15 mouse cellular contexts compared by ENCODE assay signal in genomic region chr11:113731945-113732612, GRCm38 (mm10). TPM values are rescaled to one million over a fixed set of nuclear protein-coding genes. Genes with fewer than 3 reads are reported as not detected.
A peak's percentile ranks its signal among the peaks of the same experiment; 100 is the strongest.
DNase-seq lines count a peak whose midpoint lies in the region; ATAC-seq and TF ChIP-seq lines count a peak whose summit lies in the region.
"Had no signal": no experiment of that assay in that cellular context is flagged by ENCODE, and none has a peak within 500 bp of the region (broad histone marks: within the 10 kb centered on the region; RNA-seq: fewer than 3 reads in every experiment).

No protein-coding gene starts in this region.

- H3K9me3 ChIP-seq in heart, embryonic 11.5 days (replicated peaks; ENCODE audit: control insufficient read depth, low read length), result no peaks in the 10 kb centered on the region
- H3K9me3 ChIP-seq in neural tube, embryonic 12.5 days, result no peaks in the 10 kb centered on the region
- no peaks in the 10 kb centered on the region for H3K9me3 ChIP-seq in neural tube, embryonic 15.5 days (replicated peaks)
- no peaks in the 10 kb centered on the region for H3K9me3 ChIP-seq in stomach, postnatal 0 days (ENCODE audit: control insufficient read depth, low read length)
- no peaks in the 10 kb centered on the region for H3K9me3 ChIP-seq in heart, embryonic 12.5 days (replicated peaks)
- H3K9me3 ChIP-seq: heart, embryonic 10.5 days; midbrain, embryonic 13.5 days had no signal

- no peak overlapping the region for H3K27ac ChIP-seq in heart, adult 2 months
- H3K27ac ChIP-seq in heart, embryonic 11.5 days (ENCODE audit: low read depth, low read length), result no peak overlapping the region
- H3K27ac ChIP-seq in layer of hippocampus, adult 2 months, result 0 out of 2 replicates have a peak overlapping the region, but pooled peaks have one; percentile 14
- no peak overlapping the region for H3K27ac ChIP-seq in neural tube, embryonic 12.5 days
- H3K27ac ChIP-seq in neural tube, embryonic 15.5 days (replicated peaks), result no peak overlapping the region
- peak overlapping the region; percentile 31; the same call in 1 of the 2 replicates for H3K27ac ChIP-seq in stomach, postnatal 0 days (replicated peaks)
- no peak overlapping the region for H3K27ac ChIP-seq in heart, embryonic 12.5 days (ENCODE audit: poor library complexity, severe bottlenecking)
- H3K27ac ChIP-seq: midbrain, embryonic 13.5 days had no signal

- peaks cover 28% of the 10 kb centered on the region for H3K4me1 ChIP-seq in heart, adult 2 months (ENCODE audit: control insufficient read depth, insufficient read depth, low read length)
- peaks cover 35% of the 10 kb centered on the region for H3K4me1 ChIP-seq in heart, embryonic 11.5 days (ENCODE audit: control insufficient read depth, insufficient read depth, low read length)
- H3K4me1 ChIP-seq in neural tube, embryonic 12.5 days, result peaks cover 45% of the 10 kb centered on the region
- peaks cover 60% of the 10 kb centered on the region for H3K4me1 ChIP-seq in neural tube, embryonic 15.5 days
- peaks cover 22% of the 10 kb centered on the region for H3K4me1 ChIP-seq in stomach, postnatal 0 days (replicated peaks; ENCODE audit: control insufficient read depth, insufficient read depth)
- peaks cover 59% of the 10 kb centered on the region for H3K4me1 ChIP-seq in heart, embryonic 12.5 days (replicated peaks)

- no peaks in the 10 kb centered on the region for H3K36me3 ChIP-seq in heart, adult 2 months (ENCODE audit: control insufficient read depth, insufficient read depth, low read length)
- H3K36me3 ChIP-seq in heart, embryonic 11.5 days (ENCODE audit: control insufficient read depth, insufficient read depth, low read length), result peaks cover 13% of the 10 kb centered on the region
- H3K36me3 ChIP-seq in neural tube, embryonic 12.5 days, result peaks cover 24% of the 10 kb centered on the region
- peaks cover 23% of the 10 kb centered on the region for H3K36me3 ChIP-seq in neural tube, embryonic 15.5 days
- peaks cover 18% of the 10 kb centered on the region; the same call in 1 of the 2 replicates for H3K36me3 ChIP-seq in stomach, postnatal 0 days (ENCODE audit: control insufficient read depth, insufficient read depth, low read length)
- H3K36me3 ChIP-seq in heart, embryonic 12.5 days, result peaks cover 24% of the 10 kb centered on the region

- no peak for ATAC-seq in heart, embryonic 11.5 days (replicated peaks; ENCODE audit: insufficient number of reproducible peaks, low FRiP score, low TSS enrichment)
- ATAC-seq in neural tube, embryonic 12.5 days (ENCODE audit: low FRiP score, low read depth), result no peak
- ATAC-seq in neural tube, embryonic 15.5 days (ENCODE audit: low FRiP score), result no peak
- no peak for ATAC-seq in stomach, postnatal 0 days (ENCODE audit: low FRiP score, low TSS enrichment)
- ATAC-seq in heart, embryonic 12.5 days (ENCODE audit: insufficient number of reproducible peaks, low FRiP score), result no peak
- ATAC-seq: midbrain, embryonic 13.5 days had no signal

- H3K4me2 ChIP-seq in heart, embryonic 11.5 days, result no peak overlapping the region
- no peak overlapping the region for H3K4me2 ChIP-seq in neural tube, embryonic 12.5 days (replicated peaks)
- no peak overlapping the region for H3K4me2 ChIP-seq in neural tube, embryonic 15.5 days
- no peak overlapping the region for H3K4me2 ChIP-seq in stomach, postnatal 0 days (replicated peaks; ENCODE audit: low read depth)
- no peak overlapping the region for H3K4me2 ChIP-seq in heart, embryonic 12.5 days
- H3K4me2 ChIP-seq: midbrain, embryonic 13.5 days had no signal

- H3K4me3 ChIP-seq in heart, adult 2 months, result no peak overlapping the region
- H3K4me3 ChIP-seq in heart, embryonic 11.5 days (ENCODE audit: low read depth, low read length), result no peak overlapping the region
- no peak overlapping the region for H3K4me3 ChIP-seq in layer of hippocampus, adult 2 months
- no peak overlapping the region for H3K4me3 ChIP-seq in neural tube, embryonic 12.5 days
- no peak overlapping the region for H3K4me3 ChIP-seq in neural tube, embryonic 15.5 days (replicated peaks)
- no peak overlapping the region for H3K4me3 ChIP-seq in stomach, postnatal 0 days (ENCODE audit: low read depth, low read length)
- no peak overlapping the region for H3K4me3 ChIP-seq in heart, embryonic 12.5 days
- H3K4me3 ChIP-seq: heart, embryonic 10.5 days; midbrain, embryonic 13.5 days had no signal

- no peak for DNase-seq in heart, adult 2 months
- DNase-seq in layer of hippocampus, adult 2 months (ENCODE audit: low spot score in 2 of 2), result no peak
- no peak for DNase-seq in layer of hippocampus, postnatal 10 days (ENCODE audit: low spot score in 2 of 2)
- DNase-seq in stomach, postnatal 0 days (ENCODE audit: low spot score), result no peak
- DNase-seq: cerebellum, postnatal 14 days; gastrocnemius, postnatal 25 days; lung, postnatal 4 days had no signal

- no peaks in the 10 kb centered on the region; the same call in 1 of the 2 replicates for H3K79me2 ChIP-seq in heart, adult 2 months (replicated peaks; ENCODE audit: control insufficient read depth, insufficient read depth, low read length)

- no peak for TF ChIP-seq POLR2A in heart, adult 2 months (IDR thresholded peaks at IDR 0.05; ENCODE audit: insufficient read depth, low read depth, low read length)

- no peak for TF ChIP-seq EP300 in heart, adult 2 months (IDR thresholded peaks at IDR 0.05; ENCODE audit: insufficient read depth, low read depth, low read length)
- TF ChIP-seq EP300 in stomach, postnatal 0 days (optimal IDR thresholded peaks at IDR 0.05), result no peak

- intact Hi-C loops in heart, adult 2 months (cut with DNase I), result no loop called here

- 95% methylated on average over 10 of the region's 10 CpGs for WGBS in heart, adult 2 months
- 91% methylated on average over 10 of the region's 10 CpGs for WGBS in heart, embryonic 11.5 days (ENCODE audit: insufficient replicate concordance)
- whole genome bisulfite sequencing in neural tube, embryonic 12.5 days, result 94% methylated on average over 10 of the region's 10 CpGs
- 92% methylated on average over 10 of the region's 10 CpGs for WGBS in neural tube, embryonic 15.5 days
- 76% methylated on average over 10 of the region's 10 CpGs for WGBS in stomach, postnatal 0 days
- WGBS in heart, embryonic 12.5 days, result 90% methylated on average over 10 of the region's 10 CpGs

- TF ChIP-seq CTCF in heart, adult 2 months (IDR thresholded peaks at IDR 0.05), result peak; percentile 43
- peak; percentile 55 for TF ChIP-seq CTCF in layer of hippocampus, adult 2 months (conservative IDR thresholded peaks at IDR 0.05)
- TF ChIP-seq CTCF in stomach, postnatal 0 days (IDR thresholded peaks at IDR 0.05; ENCODE audit: low read depth), result peak; percentile 44

- H3K27me3 ChIP-seq in heart, adult 2 months (ENCODE audit: control insufficient read depth, insufficient read depth, low read length), result no peaks in the 10 kb centered on the region
- no peaks in the 10 kb centered on the region for H3K27me3 ChIP-seq in heart, embryonic 11.5 days (ENCODE audit: control insufficient read depth, insufficient read depth, low read length)
- H3K27me3 ChIP-seq in neural tube, embryonic 12.5 days (replicated peaks), result no peaks in the 10 kb centered on the region
- H3K27me3 ChIP-seq in neural tube, embryonic 15.5 days (replicated peaks), result no peaks in the 10 kb centered on the region
- no peaks in the 10 kb centered on the region for H3K27me3 ChIP-seq in stomach, postnatal 0 days (ENCODE audit: control insufficient read depth, insufficient read depth, low read length)
- no peaks in the 10 kb centered on the region for H3K27me3 ChIP-seq in heart, embryonic 12.5 days (replicated peaks)
- H3K27me3 ChIP-seq: midbrain, embryonic 13.5 days had no signal

- no peak overlapping the region for H3K9ac ChIP-seq in heart, adult 2 months (ENCODE audit: low read depth, low read length)
- H3K9ac ChIP-seq in heart, embryonic 11.5 days (ENCODE audit: low read depth, low read length), result no peak overlapping the region
- H3K9ac ChIP-seq in neural tube, embryonic 12.5 days, result 0 out of 2 replicates have a peak overlapping the region, but pooled peaks have one; percentile 21
- no peak overlapping the region for H3K9ac ChIP-seq in neural tube, embryonic 15.5 days (replicated peaks)
- no peak overlapping the region for H3K9ac ChIP-seq in stomach, postnatal 0 days (ENCODE audit: low read length)
- H3K9ac ChIP-seq in heart, embryonic 12.5 days, result no peak overlapping the region

RNA-seq across cellular contexts. Expression of gene Cdc42ep4, which starts 19.6 kb away (rescaled TPM):
- 10 to 100 TPM; 20.6 to 23.2 TPM for total RNA-seq in heart, adult 2 months (2021)
- polyA plus RNA-seq in heart, adult 2 months (2012; rRNA removed), result 12.3 and 12.9 TPM in 2 replicates
- polyA plus RNA-seq in heart, embryonic 11.5 days (2014; fragmentation: Nextera tagmentation; extraction: Ambion mirVana), result 18.4 and 19.3 TPM in 2 replicates
- 10 to 100 TPM; 30.5 to 35.2 TPM for total RNA-seq in layer of hippocampus, adult 2 months (2021)
- 10 to 100 TPM; 43.2 to 47.6 TPM for total RNA-seq in layer of hippocampus, postnatal 10 days (2021)
- 95.8 TPM in 2 replicates for polyA plus RNA-seq in neural tube, embryonic 12.5 days (2016; fragmentation: Nextera tagmentation; extraction: Ambion mirVana)
- polyA plus RNA-seq in neural tube, embryonic 15.5 days (2015; fragmentation: Nextera tagmentation; extraction: Ambion mirVana), result 58.1 and 58.6 TPM in 2 replicates
- 28.9 and 30.6 TPM in 2 replicates for polyA plus RNA-seq in stomach, postnatal 0 days (2015; fragmentation: Nextera tagmentation; extraction: Ambion mirVana)
- polyA plus RNA-seq in heart, embryonic 12.5 days (2016; fragmentation: Nextera tagmentation; extraction: Ambion mirVana), result 23.2 and 24.3 TPM in 2 replicates

RNA-seq across cellular contexts. Expression of gene Cpsf4l, which starts 22.3 kb away (rescaled TPM):
- not detected for total RNA-seq in heart, adult 2 months (2021)
- 0.18 TPM in 1 of 2 replicates, not detected in the other for polyA plus RNA-seq in heart, adult 2 months (2012; rRNA removed)
- polyA plus RNA-seq in heart, embryonic 11.5 days (2014; fragmentation: Nextera tagmentation; extraction: Ambion mirVana), result 0.23 and 0.30 TPM in 2 replicates
- total RNA-seq in layer of hippocampus, adult 2 months (2021), result not detected
- total RNA-seq in layer of hippocampus, postnatal 10 days (2021), result not detected
- 0.38 and 0.59 TPM in 2 replicates for polyA plus RNA-seq in neural tube, embryonic 12.5 days (2016; fragmentation: Nextera tagmentation; extraction: Ambion mirVana)
- polyA plus RNA-seq in neural tube, embryonic 15.5 days (2015; fragmentation: Nextera tagmentation; extraction: Ambion mirVana), result 0.27 and 10.0 TPM in 2 replicates
- 0.16 and 0.19 TPM in 2 replicates for polyA plus RNA-seq in stomach, postnatal 0 days (2015; fragmentation: Nextera tagmentation; extraction: Ambion mirVana)
- polyA plus RNA-seq in heart, embryonic 12.5 days (2016; fragmentation: Nextera tagmentation; extraction: Ambion mirVana), result not detected in 2 replicates
- total RNA-seq: gastrocnemius, postnatal 25 days; hematopoietic stem cell, adult 5-6 weeks; left cerebral cortex, postnatal 10 days had no signal

RNA-seq across cellular contexts. Expression of gene D11Wsu47e, which starts 47.9 kb away (rescaled TPM):
- total RNA-seq in heart, adult 2 months (2021), result 1 to 10 TPM; 5.8 to 6.4 TPM
- 4.7 and 7.8 TPM in 2 replicates for polyA plus RNA-seq in heart, adult 2 months (2012; rRNA removed)
- 18.1 and 18.7 TPM in 2 replicates for polyA plus RNA-seq in heart, embryonic 11.5 days (2014; fragmentation: Nextera tagmentation; extraction: Ambion mirVana)
- 10 to 100 TPM; 13.2 to 16.2 TPM for total RNA-seq in layer of hippocampus, adult 2 months (2021)
- 10 to 100 TPM; 13.3 to 15.4 TPM for total RNA-seq in layer of hippocampus, postnatal 10 days (2021)
- polyA plus RNA-seq in neural tube, embryonic 12.5 days (2016; fragmentation: Nextera tagmentation; extraction: Ambion mirVana), result 21.9 and 22.8 TPM in 2 replicates
- polyA plus RNA-seq in neural tube, embryonic 15.5 days (2015; fragmentation: Nextera tagmentation; extraction: Ambion mirVana), result 21.6 and 21.8 TPM in 2 replicates
- polyA plus RNA-seq in stomach, postnatal 0 days (2015; fragmentation: Nextera tagmentation; extraction: Ambion mirVana), result 8.7 and 9.7 TPM in 2 replicates
- polyA plus RNA-seq in heart, embryonic 12.5 days (2016; fragmentation: Nextera tagmentation; extraction: Ambion mirVana), result 19.0 and 20.7 TPM in 2 replicates

RNA-seq across cellular contexts. Expression of gene Fam104a, which starts 48.1 kb away (rescaled TPM):
- total RNA-seq in heart, adult 2 months (2021), result 10 to 100 TPM; 15.3 to 16.4 TPM
- polyA plus RNA-seq in heart, adult 2 months (2012; rRNA removed), result 10.7 and 12.4 TPM in 2 replicates
- polyA plus RNA-seq in heart, embryonic 11.5 days (2014; fragmentation: Nextera tagmentation; extraction: Ambion mirVana), result 53.1 and 54.7 TPM in 2 replicates
- 10 to 100 TPM; 26.4 to 29.1 TPM for total RNA-seq in layer of hippocampus, adult 2 months (2021)
- total RNA-seq in layer of hippocampus, postnatal 10 days (2021), result 10 to 100 TPM; 22.6 to 24.9 TPM
- polyA plus RNA-seq in neural tube, embryonic 12.5 days (2016; fragmentation: Nextera tagmentation; extraction: Ambion mirVana), result 49.9 and 51.0 TPM in 2 replicates
- 37.8 and 40.1 TPM in 2 replicates for polyA plus RNA-seq in neural tube, embryonic 15.5 days (2015; fragmentation: Nextera tagmentation; extraction: Ambion mirVana)
- polyA plus RNA-seq in stomach, postnatal 0 days (2015; fragmentation: Nextera tagmentation; extraction: Ambion mirVana), result 34.2 and 34.3 TPM in 2 replicates
- polyA plus RNA-seq in heart, embryonic 12.5 days (2016; fragmentation: Nextera tagmentation; extraction: Ambion mirVana), result 53.0 and 53.3 TPM in 2 replicates

Comparison
In these comparisons a context has a peak if more than half of its experiments do, and no peak if none do; other contexts are left out.
1. H3K27ac ChIP-seq: peak in layer of hippocampus, adult 2 months (single experiment) and stomach, postnatal 0 days (single experiment); none in heart, adult 2 months (single experiment), heart, embryonic 11.5 days (single experiment), neural tube, embryonic 12.5 days (single experiment), neural tube, embryonic 15.5 days (single experiment) and heart, embryonic 12.5 days (single experiment).
2. Peak in every context shown above with its lines, with median percentiles within 50 percentile points of each other: CTCF ChIP-seq.